8 mouse cellular contexts compared by ENCODE assay signal in genomic region chr11:62560463-62561016, GRCm38 (mm10). TPM values are rescaled to one million over a fixed set of nuclear protein-coding genes. Genes with fewer than 3 reads are reported as not detected.
DNase-seq lines count a peak whose midpoint lies in the region; ATAC-seq and TF ChIP-seq lines count a peak whose summit lies in the region.

No protein-coding gene starts in this region.

- DNase-seq in layer of hippocampus, adult 2 months (ENCODE audit: low spot score in 2 of 2), result no peak
- no peak for DNase-seq in layer of hippocampus, adult 8-10 months (ENCODE audit: low spot score in 2 of 2)
- peak; percentile 46 for DNase-seq in embryo, embryonic 10.5 days (ENCODE audit: low spot score)
- DNase-seq in heart, postnatal 14 days, result peak; percentile 22 to 26
- peak; percentile 20 for DNase-seq in retina, embryonic 14.5 days (ENCODE audit: low spot score)
- DNase-seq in layer of hippocampus, postnatal 10 days (ENCODE audit: low spot score in 2 of 2), result no peak
- no peak for DNase-seq in right cerebral cortex, postnatal 25 days

- H3K4me2 ChIP-seq in liver, embryonic 15.5 days, result peak overlapping the region; percentile 81

- peaks cover 20% of the 10 kb centered on the region for H3K4me1 ChIP-seq in liver, embryonic 15.5 days (replicated peaks)

- H3K27me3 ChIP-seq in liver, embryonic 15.5 days, result peaks cover 5% of the 10 kb centered on the region; the same call in 1 of the 2 replicates

- peak overlapping the region; percentile 47 for H3K4me3 ChIP-seq in layer of hippocampus, adult 2 months
- H3K4me3 ChIP-seq in liver, embryonic 15.5 days (replicated peaks), result peak overlapping the region; percentile 50

- WGBS in liver, embryonic 15.5 days (ENCODE audit: insufficient replicate concordance), result 28% methylated on average over 43 of the region's 43 CpGs

- no peak for TF ChIP-seq CTCF in layer of hippocampus, adult 2 months (conservative IDR thresholded peaks at IDR 0.05)

- peaks cover 4% of the 10 kb centered on the region for H3K36me3 ChIP-seq in liver, embryonic 15.5 days (replicated peaks)

- ATAC-seq in liver, embryonic 15.5 days (ENCODE audit: insufficient read depth), result no peak

- no peak overlapping the region for H3K27ac ChIP-seq in layer of hippocampus, adult 2 months
- H3K27ac ChIP-seq in liver, embryonic 15.5 days (replicated peaks), result no peak overlapping the region

- H3K9me3 ChIP-seq in liver, embryonic 15.5 days (replicated peaks), result no peaks in the 10 kb centered on the region

- peak overlapping the region; percentile 18; the same call in 1 of the 2 replicates for H3K9ac ChIP-seq in liver, embryonic 15.5 days

- intact Hi-C loops in heart, postnatal 14 days (cut with DNase I), result no loop called here

RNA-seq across cellular contexts. Expression of gene Ubb, which starts 9.6 kb away (rescaled TPM):
- 1,000 to 10,000 TPM; 1,708 to 1,866 TPM for total RNA-seq in layer of hippocampus, adult 2 months (2021)
- 1,000 to 10,000 TPM; 1,746 to 1,909 (median 1,854) TPM for total RNA-seq in layer of hippocampus, adult 8-10 months (2022)
- total RNA-seq in heart, postnatal 14 days (2021), result 100 to 1,000 TPM; 658 to 665 TPM
- 1,540 and 1,587 TPM in 2 replicates for polyA plus RNA-seq in liver, embryonic 15.5 days (2015; fragmentation: Nextera tagmentation; extraction: Ambion mirVana)
- 1,000 to 10,000 TPM; 1,541 to 1,698 TPM for total RNA-seq in layer of hippocampus, postnatal 10 days (2021)

RNA-seq across cellular contexts. Expression of gene Trpv2, which starts 13.7 kb away (rescaled TPM):
- 10 to 100 TPM; 12.8 to 14.0 TPM for total RNA-seq in layer of hippocampus, adult 2 months (2021)
- total RNA-seq in layer of hippocampus, adult 8-10 months (2022), result 10 to 100 TPM; 14.5 to 15.9 (median 15.1) TPM
- total RNA-seq in heart, postnatal 14 days (2021), result 1 to 10 TPM; 3.4 to 4.5 TPM
- polyA plus RNA-seq in liver, embryonic 15.5 days (2015; fragmentation: Nextera tagmentation; extraction: Ambion mirVana), result 5.5 and 6.3 TPM in 2 replicates
- 10 to 100 TPM; 26.1 to 26.3 TPM for total RNA-seq in layer of hippocampus, postnatal 10 days (2021)

RNA-seq across cellular contexts. Expression of gene Cenpv, which starts 21.5 kb away (rescaled TPM):
- total RNA-seq in layer of hippocampus, adult 2 months (2021), result 10 to 100 TPM; 36.3 to 43.2 TPM
- 10 to 100 TPM; 32.1 to 40.8 (median 39.0) TPM for total RNA-seq in layer of hippocampus, adult 8-10 months (2022)
- 10 to 100 TPM; 16.8 to 20.0 TPM for total RNA-seq in heart, postnatal 14 days (2021)
- polyA plus RNA-seq in liver, embryonic 15.5 days (2015; fragmentation: Nextera tagmentation; extraction: Ambion mirVana), result 14.4 and 15.7 TPM in 2 replicates
- total RNA-seq in layer of hippocampus, postnatal 10 days (2021), result 10 to 100 TPM; 41.5 to 44.4 TPM

Comparison
In these comparisons a context has a peak if more than half of its experiments do, and no peak if none do; other contexts are left out.
1. DNase-seq: peak in embryo, embryonic 10.5 days (single experiment), heart, postnatal 14 days (2 of 2) and retina, embryonic 14.5 days (single experiment); none in layer of hippocampus, adult 2 months (0 of 2), layer of hippocampus, adult 8-10 months (0 of 2), layer of hippocampus, postnatal 10 days (0 of 2) and right cerebral cortex, postnatal 25 days (single experiment).